Mouse (Mus musculus) liver, embryonic 14.5 days (tissue): Measurements from ENCODE around the gene Car10. TPM values are rescaled to one million over a fixed set of nuclear protein-coding genes. Genes with fewer than 3 reads are reported as not detected.

Experiments
- ATAC-seq: fragments of 200-750 bp; cut with Nextera tagmentation; 2 replicates; pipeline ENCODE4 v1.8.0; 2017; ENCODE audit warnings: moderate number of reproducible peaks, mild to moderate bottlenecking, moderate library complexity; ENCODE audit not compliant: insufficient read depth
- DNase-seq, 3 experiments: peaks; one replicate each; pipeline ENCODE4 v3.0.0-alpha.2; 2012 to 2013; ENCODE audit warnings: low read depth in 3 of 3, low spot score in 3 of 3
- H3K27ac ChIP-seq: fragments of 300-500 bp; sonication (generic); 2 replicates; pipeline ENCODE4 v1.5.1; 2014; ENCODE audit warnings: moderate library complexity, mild to moderate bottlenecking, control low read depth, inconsistent platforms
- H3K27me3 ChIP-seq: fragments of 300-500 bp; sonication (generic); 2 replicates; pipeline ENCODE4 v1.6.1; 2014; ENCODE audit warnings: mild to moderate bottlenecking, low read length, moderate library complexity; ENCODE audit not compliant: control insufficient read depth, insufficient read depth
- H3K36me3 ChIP-seq: fragments of 300-500 bp; sonication (generic); replicated peaks from 2 replicates; pipeline ENCODE4 v1.6.1; 2014; ENCODE audit warnings: low read depth; ENCODE audit not compliant: control insufficient read depth, insufficient read depth
- H3K4me1 ChIP-seq, 2 experiments: fragments of 200-500 bp in 1 of 2; fragments of 300-500 bp in 1 of 2; sonication (generic) in 1 of 2; replicated peaks; 2 replicates each; pipeline ENCODE4 v1.6.1; 2012 to 2014; ENCODE audit warnings: antibody characterized with exemption in 1 of 2, inconsistent platforms in 1 of 2, low read length in 1 of 2; ENCODE audit not compliant: control insufficient read depth in 2 of 2, insufficient read depth in 2 of 2
- H3K4me2 ChIP-seq: fragments of 300-500 bp; sonication (generic); 2 replicates; pipeline ENCODE4 v1.6.1; 2014; ENCODE audit warnings: low read depth, mild to moderate bottlenecking, control low read depth, moderate library complexity
- H3K4me3 ChIP-seq, 2 experiments: fragments of 200-500 bp in 1 of 2; fragments of 300-500 bp in 1 of 2; sonication (generic) in 1 of 2; 2 replicates each; pipeline ENCODE4 v1.5.1; 2012 to 2014; ENCODE audit warnings: low read depth in 2 of 2, low read length in 2 of 2, mild to moderate bottlenecking in 2 of 2, control low read depth in 1 of 2, inconsistent platforms in 1 of 2, moderate library complexity in 1 of 2; ENCODE audit not compliant: insufficient read depth in 1 of 2
- H3K9ac ChIP-seq: fragments of 300-500 bp; sonication (generic); replicated peaks from 2 replicates; pipeline ENCODE4 v1.6.1; 2014; ENCODE audit warnings: mild to moderate bottlenecking, control low read depth, moderate library complexity
- H3K9me3 ChIP-seq: fragments of 300-500 bp; sonication (generic); 2 replicates; pipeline ENCODE4 v1.6.1; 2016; ENCODE audit warnings: low read length, mixed read lengths; ENCODE audit not compliant: control insufficient read depth
- CTCF ChIP-seq: IDR thresholded peaks from 2 replicates; pipeline ENCODE4 v1.5.1; 2016; ENCODE audit warnings: antibody characterized with exemption, low read depth, control low read depth
- EP300 ChIP-seq: IDR thresholded peaks from 2 replicates; pipeline ENCODE4 v1.6.1; 2016; ENCODE audit warnings: antibody characterized with exemption, low read depth
- WGBS: fragments of 180-500 bp; shearing (Covaris S2); extraction: QIAGEN DNeasy Blood & Tissue Kit; methylation state at CpG from one replicate; pipeline ENCODE4 v1.1.7; 2014; ENCODE audit not compliant: insufficient replicate concordance; 5-methylcytosine and 5-hydroxymethylcytosine counted together
- polyA plus RNA-seq, 2 experiments: library from polyadenylated mRNA; depleted of rRNA in 1 of 2; stranded (reverse) in 1 of 2; unstranded in 1 of 2; fragments of >200 nt; fragmentation: Nextera tagmentation in 1 of 2; extraction: Ambion mirVana in 1 of 2; gene quantifications; 2 replicates each; pipeline versions ENCODE4 v1.2.1 to v1.2.3; 2012 to 2014

Car10 gene
- polyA plus RNA-seq, 2 experiments = not detected

- no peak for DNase-seq
- no peaks in the 10 kb centered on the region for H3K4me1 ChIP-seq
- TF ChIP-seq CTCF = no peak
Observed at GRCm38 (mm10) chr11:93343961-93344360, 246.1 kb downstream of the Car10 start.

DNA sequence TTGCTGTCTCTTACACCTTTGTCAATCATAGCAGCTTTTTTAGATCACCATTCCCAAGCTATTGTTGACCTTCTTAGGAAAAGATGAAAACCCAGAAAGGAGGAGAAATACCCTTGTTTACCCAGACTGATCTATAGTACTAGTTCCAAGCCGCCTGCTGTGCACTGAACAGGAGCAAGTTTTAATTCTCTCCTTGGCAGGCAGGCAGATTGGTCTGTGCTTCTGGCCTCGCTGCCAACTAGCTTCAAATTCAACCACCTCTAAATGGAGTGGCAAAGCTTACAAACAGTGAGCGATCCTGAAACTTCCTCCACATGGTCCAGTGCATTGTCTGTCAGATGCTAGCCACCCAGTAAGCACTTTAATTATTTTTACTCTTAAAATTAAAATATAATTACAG lies 247.0 kb downstream of the Car10 start:
- H3K36me3 ChIP-seq = no peaks in the 10 kb centered on the region
- WGBS = 51% methylated on average over 3 of the region's 3 CpGs
- DNase-seq = no peak
- no peak overlapping the region for H3K27ac ChIP-seq
- H3K4me3 ChIP-seq = no peak overlapping the region
- no peak overlapping the region for H3K4me2 ChIP-seq
- no peak overlapping the region for H3K9ac ChIP-seq
- no peaks in the 10 kb centered on the region for H3K4me1 ChIP-seq
- TF ChIP-seq EP300 = no peak
- no peak for TF ChIP-seq CTCF
- no peaks in the 10 kb centered on the region for H3K27me3 ChIP-seq
- no peaks in the 10 kb centered on the region for H3K9me3 ChIP-seq
- no peak for ATAC-seq

More at GRCm38 (mm10) chr11:93343961-93344360, 246.1 kb downstream of the Car10 start:
- H3K27me3 ChIP-seq = no peaks in the 10 kb centered on the region
- WGBS = 65% methylated on average over 3 of the region's 3 CpGs
- H3K9ac ChIP-seq = no peak overlapping the region
- no peaks in the 10 kb centered on the region for H3K9me3 ChIP-seq
- H3K4me3 ChIP-seq = no peak overlapping the region
- no peaks in the 10 kb centered on the region for H3K36me3 ChIP-seq
- no peak for ATAC-seq
- no peak overlapping the region for H3K27ac ChIP-seq
- no peak overlapping the region for H3K4me2 ChIP-seq

- 43% methylated on average over 2 of the region's 2 CpGs for WGBS
- Histone ChIP-seq H3K36me3 (no peaks in the 10 kb centered on the region), H3K4me2 (no peak overlapping the region), H3K9ac (no peak overlapping the region), H3K4me3 (no peak overlapping the region), H3K9me3 (no peaks in the 10 kb centered on the region), H3K27me3 (no peaks in the 10 kb centered on the region), H3K4me1 (no peaks in the 10 kb centered on the region), H3K27ac (no peak overlapping the region)
- DNase-seq (no peak), ATAC-seq (no peak)
- TF ChIP-seq CTCF (no peak), EP300 (no peak)
Observed at GRCm38 (mm10) chr11:93361576-93361975, 263.7 kb downstream of the Car10 start.

GRCm38 (mm10) chr11:93364171-93364570 lies 266.3 kb downstream of the Car10 start:
- H3K4me3 ChIP-seq = no peak overlapping the region
- TF ChIP-seq EP300 (no peak), CTCF (no peak)

DNA sequence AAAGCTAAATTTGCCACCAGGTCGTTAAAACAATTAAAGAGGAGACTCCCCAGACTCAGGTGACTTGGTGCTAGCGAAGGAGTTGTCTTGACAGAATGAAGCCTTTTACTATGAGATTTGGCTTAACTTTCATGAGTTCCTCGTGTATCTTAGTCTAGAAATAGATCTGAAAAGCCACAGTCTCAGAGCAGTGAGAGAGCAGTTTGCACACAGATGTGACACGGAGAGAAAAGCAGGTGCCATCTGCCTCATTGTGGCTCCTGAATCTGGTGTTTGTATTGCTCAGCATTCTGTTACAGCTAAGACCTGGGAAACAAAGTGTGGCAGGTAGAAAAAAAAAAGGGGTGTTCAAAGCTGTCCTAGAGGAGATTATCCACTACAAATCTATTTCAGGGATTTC lies 269.4 kb downstream of the Car10 start:
- no peak for ATAC-seq
- Histone ChIP-seq H3K4me3 (no peak overlapping the region), H3K27me3 (no peaks in the 10 kb centered on the region), H3K9ac (no peak overlapping the region), H3K4me2 (no peak overlapping the region), H3K9me3 (no peaks in the 10 kb centered on the region), H3K36me3 (no peaks in the 10 kb centered on the region), H3K4me1 (no peaks in the 10 kb centered on the region), H3K27ac (no peak overlapping the region)
- TF ChIP-seq CTCF = no peak
- TF ChIP-seq EP300 = no peak
- no peak for DNase-seq
- WGBS = 41% methylated on average over 4 of the region's 4 CpGs

More at GRCm38 (mm10) chr11:93364171-93364570, 266.3 kb downstream of the Car10 start:
- Histone ChIP-seq H3K36me3 (no peaks in the 10 kb centered on the region), H3K27ac (no peak overlapping the region), H3K4me2 (no peak overlapping the region), H3K4me1 (no peaks in the 10 kb centered on the region), H3K27me3 (no peaks in the 10 kb centered on the region), H3K9ac (no peak overlapping the region), H3K9me3 (no peaks in the 10 kb centered on the region)
- ATAC-seq (no peak), DNase-seq (no peak)
